Mouse (Mus musculus): ENCODE results near the gene Adgrg2. TPM values are rescaled to one million over a fixed set of nuclear protein-coding genes. Genes with fewer than 3 reads are reported as not detected.

The Adgrg2 gene
- polyA plus RNA-seq, 1 experiment from 2014 or later = 0.64 TPM

DNA sequence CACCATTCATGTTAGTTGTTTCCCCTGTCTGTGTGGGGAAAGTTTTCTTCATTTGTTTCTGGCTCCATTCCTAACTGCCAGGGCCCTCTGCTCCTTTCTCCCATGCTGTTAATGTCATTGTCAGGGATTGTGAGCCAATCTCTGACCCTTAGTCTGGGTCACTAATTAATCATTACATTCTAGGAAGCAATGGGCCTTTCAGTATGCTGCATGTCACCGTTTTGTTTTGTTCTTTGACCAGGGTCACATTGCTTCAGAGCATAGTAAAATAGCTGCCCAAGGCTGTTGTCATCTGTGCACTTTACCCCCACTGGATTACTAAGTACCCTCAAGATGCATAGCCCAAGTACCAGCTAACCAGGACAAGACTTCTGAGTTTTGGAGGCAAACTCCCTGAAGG, 36.0 kb downstream of the Adgrg2 start:
- Histone ChIP-seq H3K36me3 (ENCODE audit: control insufficient read depth, insufficient read depth, low read length) (no peaks in the 10 kb centered on the region), H3K4me1 (ENCODE audit: control insufficient read depth, insufficient read depth, low read length) (no peaks in the 10 kb centered on the region), H3K27me3 (ENCODE audit: control insufficient read depth, insufficient read depth, low read length) (peaks cover 5% of the 10 kb centered on the region; the same call in 1 of the 2 replicates), H3K27ac (ENCODE audit: low read depth, low read length) (no peak overlapping the region), H3K4me3 (ENCODE audit: low read depth, low read length) (no peak overlapping the region), H3K9me3 (ENCODE audit: control insufficient read depth, low read length) (no peaks in the 10 kb centered on the region), H3K9ac (ENCODE audit: low read length) (no peak overlapping the region), H3K4me2 (no peak overlapping the region)
- WGBS = 63% methylated on average over 1 of the region's 1 CpGs
- ATAC-seq (ENCODE audit: low FRiP score) (no peak), DNase-seq (ENCODE audit: low spot score, missing footprints) (no peak)

GRCm38 (mm10) chrX:160426930-160427329, 36.4 kb downstream of the Adgrg2 start:
- DNase-seq (ENCODE audit: low spot score, missing footprints) = no peak

DNA sequence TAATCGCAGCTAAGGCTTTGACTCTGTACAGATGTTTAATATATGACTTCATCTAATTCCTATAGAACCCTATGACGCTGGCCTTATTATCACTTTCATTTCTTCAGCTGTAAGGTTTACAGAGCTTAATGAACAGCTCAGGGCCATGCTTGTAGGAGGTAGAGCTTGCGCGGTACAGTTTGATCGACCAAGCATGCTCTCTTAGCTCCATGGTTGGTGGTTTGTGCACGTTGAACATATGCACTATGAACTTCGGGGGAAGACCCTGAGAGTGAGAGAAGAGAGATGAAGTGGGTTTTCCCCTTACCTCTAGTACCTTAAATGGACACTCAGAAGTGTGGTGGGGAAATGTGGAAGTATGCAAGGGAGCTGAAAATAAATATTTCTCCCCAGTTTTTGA, 41.7 kb downstream of the Adgrg2 start:
- Histone ChIP-seq H3K36me3 (ENCODE audit: control insufficient read depth, insufficient read depth, low read length) (no peaks in the 10 kb centered on the region), H3K9ac (ENCODE audit: low read length) (no peak overlapping the region), H3K9me3 (ENCODE audit: control insufficient read depth, low read length) (no peaks in the 10 kb centered on the region), H3K4me1 (ENCODE audit: control insufficient read depth, insufficient read depth, low read length) (no peaks in the 10 kb centered on the region), H3K27me3 (ENCODE audit: control insufficient read depth, insufficient read depth, low read length) (peaks cover 2% of the 10 kb centered on the region; the same call in 1 of the 2 replicates), H3K4me3 (ENCODE audit: low read depth, low read length) (no peak overlapping the region), H3K4me2 (no peak overlapping the region), H3K27ac (ENCODE audit: low read depth, low read length) (no peak overlapping the region)
- 89% methylated on average over 7 of the region's 7 CpGs for WGBS
- ATAC-seq (ENCODE audit: low FRiP score) (no peak), DNase-seq (ENCODE audit: low spot score, missing footprints) (no peak)

More at GRCm38 (mm10) chrX:160426930-160427329, 36.4 kb downstream of the Adgrg2 start:
- Histone ChIP-seq H3K36me3 (ENCODE audit: control insufficient read depth, insufficient read depth, low read length) (no peaks in the 10 kb centered on the region), H3K27me3 (ENCODE audit: control insufficient read depth, insufficient read depth, low read length) (peaks cover 5% of the 10 kb centered on the region; the same call in 1 of the 2 replicates), H3K9ac (ENCODE audit: low read length) (no peak overlapping the region), H3K4me2 (no peak overlapping the region), H3K4me1 (ENCODE audit: control insufficient read depth, insufficient read depth, low read length) (no peaks in the 10 kb centered on the region), H3K9me3 (ENCODE audit: control insufficient read depth, low read length) (no peaks in the 10 kb centered on the region), H3K27ac (ENCODE audit: low read depth, low read length) (no peak overlapping the region), H3K4me3 (ENCODE audit: low read depth, low read length) (no peak overlapping the region)
- ATAC-seq (ENCODE audit: low FRiP score) = no peak
- 79% methylated on average over 1 of the region's 1 CpGs for WGBS

- no peak overlapping the region for H3K4me3 ChIP-seq (ENCODE audit: low read depth, low read length)
- no peak for DNase-seq (ENCODE audit: low spot score, missing footprints)
- H3K27ac ChIP-seq (ENCODE audit: low read depth, low read length) = no peak overlapping the region
- H3K27me3 ChIP-seq (ENCODE audit: control insufficient read depth, insufficient read depth, low read length) = peaks cover 5% of the 10 kb centered on the region
- H3K4me1 ChIP-seq (ENCODE audit: control insufficient read depth, insufficient read depth, low read length) = no peaks in the 10 kb centered on the region
- no peak overlapping the region for H3K9ac ChIP-seq (ENCODE audit: low read length)
- no peak for ATAC-seq (ENCODE audit: low FRiP score)
- no peaks in the 10 kb centered on the region for H3K9me3 ChIP-seq (ENCODE audit: control insufficient read depth, low read length)
- no peaks in the 10 kb centered on the region for H3K36me3 ChIP-seq (ENCODE audit: control insufficient read depth, insufficient read depth, low read length)
- H3K4me2 ChIP-seq = no peak overlapping the region
Measured at GRCm38 (mm10) chrX:160441272-160441671, 50.8 kb downstream of the Adgrg2 start.

DNA sequence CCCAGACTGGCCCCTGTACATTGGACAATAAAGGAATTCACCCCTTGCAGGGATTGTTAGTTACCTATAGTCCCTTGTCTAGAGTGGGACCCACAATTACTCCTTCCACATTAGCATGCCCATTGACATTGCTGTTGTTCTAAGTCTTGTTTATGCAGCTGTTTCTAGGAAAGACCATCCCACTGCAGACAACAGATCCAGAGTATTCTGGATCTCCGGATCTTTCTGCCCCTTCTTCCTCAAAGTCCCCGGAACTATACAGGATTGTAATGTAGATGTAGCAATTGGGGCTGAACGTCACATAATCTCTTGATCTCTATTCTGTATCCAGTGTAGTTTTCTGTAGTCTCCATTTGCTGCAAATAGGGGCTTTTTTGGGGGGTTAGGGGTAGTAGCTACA, 57.9 kb downstream of the Adgrg2 start:
- no peak for DNase-seq (ENCODE audit: low spot score, missing footprints)
- H3K4me3 ChIP-seq (ENCODE audit: low read depth, low read length) = no peak overlapping the region
- H3K27me3 ChIP-seq (ENCODE audit: control insufficient read depth, insufficient read depth, low read length) = peaks cover 2% of the 10 kb centered on the region; the same call in 1 of the 2 replicates
- no peak overlapping the region for H3K27ac ChIP-seq (ENCODE audit: low read depth, low read length)
- H3K36me3 ChIP-seq (ENCODE audit: control insufficient read depth, insufficient read depth, low read length) = no peaks in the 10 kb centered on the region
- WGBS = 83% methylated on average over 3 of the region's 3 CpGs
- no peak for ATAC-seq (ENCODE audit: low FRiP score)
- no peaks in the 10 kb centered on the region for H3K9me3 ChIP-seq (ENCODE audit: control insufficient read depth, low read length)
- no peaks in the 10 kb centered on the region for H3K4me1 ChIP-seq (ENCODE audit: control insufficient read depth, insufficient read depth, low read length)
- H3K9ac ChIP-seq (ENCODE audit: low read length) = no peak overlapping the region
- no peak overlapping the region for H3K4me2 ChIP-seq

- DNase-seq (ENCODE audit: low spot score, missing footprints) = no peak
Measured at GRCm38 (mm10) chrX:160449363-160449762, 58.9 kb downstream of the Adgrg2 start.

DNA sequence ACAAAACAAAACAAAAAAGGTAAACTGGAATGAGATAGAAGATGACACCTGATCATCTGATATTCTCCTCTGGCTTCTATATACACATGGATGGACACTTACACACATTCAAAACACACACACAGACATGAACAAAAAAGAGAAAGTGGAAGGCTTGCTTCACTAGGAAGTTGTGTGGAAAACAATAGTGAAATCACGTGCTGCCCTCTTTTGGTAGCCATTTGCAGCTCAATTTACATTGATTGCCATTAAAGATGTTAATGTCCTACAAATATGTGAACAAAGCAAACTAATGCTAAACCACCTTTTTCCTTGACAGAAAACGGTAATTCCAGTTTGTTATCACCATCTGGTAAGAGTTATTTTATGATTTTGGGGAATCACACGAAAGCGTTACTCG, 65.2 kb downstream of the Adgrg2 start:
- H3K4me3 ChIP-seq (ENCODE audit: low read depth, low read length) = no peak overlapping the region
- no peaks in the 10 kb centered on the region for H3K36me3 ChIP-seq (ENCODE audit: control insufficient read depth, insufficient read depth, low read length)
- H3K9ac ChIP-seq (ENCODE audit: low read length) = no peak overlapping the region
- ATAC-seq (ENCODE audit: low FRiP score) = no peak
- DNase-seq (ENCODE audit: low spot score, missing footprints) = no peak
- no peak overlapping the region for H3K4me2 ChIP-seq
- H3K27me3 ChIP-seq (ENCODE audit: control insufficient read depth, insufficient read depth, low read length) = peaks cover 5% of the 10 kb centered on the region
- no peak overlapping the region for H3K27ac ChIP-seq (ENCODE audit: low read depth, low read length)
- 74% methylated on average over 5 of the region's 5 CpGs for WGBS
- H3K9me3 ChIP-seq (ENCODE audit: control insufficient read depth, low read length) = no peaks in the 10 kb centered on the region
- H3K4me1 ChIP-seq (ENCODE audit: control insufficient read depth, insufficient read depth, low read length) = no peaks in the 10 kb centered on the region

More at GRCm38 (mm10) chrX:160449363-160449762, 58.9 kb downstream of the Adgrg2 start:
- H3K4me1 ChIP-seq (ENCODE audit: control insufficient read depth, insufficient read depth, low read length) = no peaks in the 10 kb centered on the region
- H3K9me3 ChIP-seq (ENCODE audit: control insufficient read depth, low read length) = no peaks in the 10 kb centered on the region
- no peak overlapping the region for H3K4me3 ChIP-seq (ENCODE audit: low read depth, low read length)
- H3K9ac ChIP-seq (ENCODE audit: low read length) = no peak overlapping the region
- peaks cover under 1% of the 10 kb centered on the region for H3K27me3 ChIP-seq (ENCODE audit: control insufficient read depth, insufficient read depth, low read length)
- ATAC-seq (ENCODE audit: low FRiP score) = no peak
- H3K4me2 ChIP-seq = no peak overlapping the region
- H3K36me3 ChIP-seq (ENCODE audit: control insufficient read depth, insufficient read depth, low read length) = no peaks in the 10 kb centered on the region
- WGBS = 83% methylated on average over 2 of the region's 2 CpGs
- no peak overlapping the region for H3K27ac ChIP-seq (ENCODE audit: low read depth, low read length)

GRCm38 (mm10) chrX:160471257-160471786, 80.8 kb downstream of the Adgrg2 start:
- Histone ChIP-seq H3K36me3 (ENCODE audit: control insufficient read depth, insufficient read depth, low read length) (no peaks in the 10 kb centered on the region), H3K9ac (ENCODE audit: low read length) (no peak overlapping the region), H3K27me3 (ENCODE audit: control insufficient read depth, insufficient read depth, low read length) (no peaks in the 10 kb centered on the region; the same call in 1 of the 2 replicates), H3K27ac (ENCODE audit: low read depth, low read length) (no peak overlapping the region), H3K4me1 (ENCODE audit: control insufficient read depth, insufficient read depth, low read length) (no peaks in the 10 kb centered on the region), H3K9me3 (ENCODE audit: control insufficient read depth, low read length) (no peaks in the 10 kb centered on the region), H3K4me2 (no peak overlapping the region), H3K4me3 (ENCODE audit: low read depth, low read length) (no peak overlapping the region)
- ATAC-seq (ENCODE audit: low FRiP score) (no peak), DNase-seq (ENCODE audit: low spot score, missing footprints) (no peak)
- 72% methylated on average over 3 of the region's 3 CpGs for WGBS

- no peaks in the 10 kb centered on the region for H3K4me1 ChIP-seq (ENCODE audit: control insufficient read depth, insufficient read depth, low read length)
- no peaks in the 10 kb centered on the region for H3K36me3 ChIP-seq (ENCODE audit: control insufficient read depth, insufficient read depth, low read length)
- H3K27me3 ChIP-seq (ENCODE audit: control insufficient read depth, insufficient read depth, low read length) = peaks cover 13% of the 10 kb centered on the region; the same call in 1 of the 2 replicates
- ATAC-seq (ENCODE audit: low FRiP score) (no peak), DNase-seq (ENCODE audit: low spot score, missing footprints) (no peak)
- 76% methylated on average over 2 of the region's 2 CpGs for WGBS
- no peak overlapping the region for H3K4me2 ChIP-seq
- no peaks in the 10 kb centered on the region for H3K9me3 ChIP-seq (ENCODE audit: control insufficient read depth, low read length)
- no peak overlapping the region for H3K4me3 ChIP-seq (ENCODE audit: low read depth, low read length)
- H3K9ac ChIP-seq (ENCODE audit: low read length) = no peak overlapping the region
- no peak overlapping the region for H3K27ac ChIP-seq (ENCODE audit: low read depth, low read length)
Measured at GRCm38 (mm10) chrX:160489784-160490183, 99.3 kb downstream of the Adgrg2 start.
